Mouse (Mus musculus): Measurements from ENCODE around the gene Ptpn20. TPM values are rescaled to one million over a fixed set of nuclear protein-coding genes. Genes with fewer than 3 reads are reported as not detected.

Gene Ptpn20
- polyA plus RNA-seq (2015; fragmentation: Nextera tagmentation; extraction: Ambion mirVana): 0.03 and 0.05 TPM in 2 replicates

- no peak within 1 kb of the TSS for H3K4me3 ChIP-seq (replicated peaks)
- WGBS (ENCODE audit: insufficient replicate concordance): 54% methylated on average over 14 of the region's 14 CpGs
- no peak for ATAC-seq (ENCODE audit: insufficient read depth)
- no peaks in the 10 kb centered on the region for H3K9me3 ChIP-seq (replicated peaks)
- no peak within 1 kb of the TSS for H3K4me2 ChIP-seq
- H3K36me3 ChIP-seq (replicated peaks): no peaks in the 10 kb centered on the region
- H3K9ac ChIP-seq: no peak within 1 kb of the TSS
- no peaks in the 10 kb centered on the region for H3K4me1 ChIP-seq (replicated peaks)
- no peaks in the 10 kb centered on the region for H3K27me3 ChIP-seq
- H3K27ac ChIP-seq (replicated peaks): no peak within 1 kb of the TSS
Observed at GRCm38 (mm10) chr14:33588951-33589350, at the start of gene Ptpn20. Gene Ptpn20, plus strand, starts transcription at chr14:33589207.

- ATAC-seq (ENCODE audit: insufficient read depth): no peak
- WGBS (ENCODE audit: insufficient replicate concordance): 70% methylated on average over 7 of the region's 7 CpGs
- no peaks in the 10 kb centered on the region for H3K4me1 ChIP-seq (replicated peaks)
Observed at GRCm38 (mm10) chr14:33539559-33540167, 49.3 kb upstream of the Ptpn20 start.

GRCm38 (mm10) chr14:33545565-33546143, 43.4 kb upstream of the Ptpn20 start:
- no peak overlapping the region for H3K4me2 ChIP-seq
- no peaks in the 10 kb centered on the region for H3K9me3 ChIP-seq (replicated peaks)
- H3K27me3 ChIP-seq: no peaks in the 10 kb centered on the region
- no peak for ATAC-seq (ENCODE audit: insufficient read depth)
- no peak overlapping the region for H3K9ac ChIP-seq
- H3K4me3 ChIP-seq (replicated peaks): no peak overlapping the region
- 72% methylated on average over 8 of the region's 8 CpGs for WGBS (ENCODE audit: insufficient replicate concordance)
- no peak overlapping the region for H3K27ac ChIP-seq (replicated peaks)
- no peaks in the 10 kb centered on the region for H3K36me3 ChIP-seq (replicated peaks)
- H3K4me1 ChIP-seq (replicated peaks): no peaks in the 10 kb centered on the region

More at GRCm38 (mm10) chr14:33539559-33540167, 49.3 kb upstream of the Ptpn20 start:
- Histone ChIP-seq H3K27me3 (no peaks in the 10 kb centered on the region), H3K27ac (replicated peaks) (no peak overlapping the region), H3K36me3 (replicated peaks) (no peaks in the 10 kb centered on the region), H3K9ac (no peak overlapping the region), H3K4me2 (no peak overlapping the region), H3K9me3 (replicated peaks) (no peaks in the 10 kb centered on the region), H3K4me3 (replicated peaks) (no peak overlapping the region)

- WGBS (ENCODE audit: insufficient replicate concordance): 33% methylated on average over 3 of the region's 3 CpGs
- no peak overlapping the region for H3K9ac ChIP-seq
- H3K4me1 ChIP-seq (replicated peaks): no peaks in the 10 kb centered on the region
- H3K9me3 ChIP-seq (replicated peaks): no peaks in the 10 kb centered on the region
- no peak overlapping the region for H3K27ac ChIP-seq (replicated peaks)
- no peaks in the 10 kb centered on the region for H3K27me3 ChIP-seq
- no peak overlapping the region for H3K4me2 ChIP-seq
- H3K36me3 ChIP-seq (replicated peaks): no peaks in the 10 kb centered on the region
- no peak overlapping the region for H3K4me3 ChIP-seq (replicated peaks)
- no peak for ATAC-seq (ENCODE audit: insufficient read depth)
Observed at GRCm38 (mm10) chr14:33548650-33549049, 40.4 kb upstream of the Ptpn20 start.

- no peak for ATAC-seq (ENCODE audit: insufficient read depth)
- Histone ChIP-seq H3K9me3 (replicated peaks) (no peaks in the 10 kb centered on the region), H3K27me3 (no peaks in the 10 kb centered on the region), H3K4me2 (no peak overlapping the region), H3K9ac (no peak overlapping the region), H3K4me3 (replicated peaks) (no peak overlapping the region), H3K4me1 (replicated peaks) (no peaks in the 10 kb centered on the region), H3K36me3 (replicated peaks) (no peaks in the 10 kb centered on the region), H3K27ac (replicated peaks) (no peak overlapping the region)
- 54% methylated on average over 6 of the region's 6 CpGs for WGBS (ENCODE audit: insufficient replicate concordance)
Observed at GRCm38 (mm10) chr14:33549856-33550255, 39.2 kb upstream of the Ptpn20 start.

- Histone ChIP-seq H3K36me3 (replicated peaks) (no peaks in the 10 kb centered on the region), H3K27ac (replicated peaks) (no peak overlapping the region), H3K27me3 (no peaks in the 10 kb centered on the region), H3K9me3 (replicated peaks) (no peaks in the 10 kb centered on the region), H3K9ac (no peak overlapping the region), H3K4me2 (no peak overlapping the region), H3K4me1 (replicated peaks) (no peaks in the 10 kb centered on the region), H3K4me3 (replicated peaks) (no peak overlapping the region)
- WGBS (ENCODE audit: insufficient replicate concordance): 34% methylated on average over 6 of the region's 6 CpGs
- ATAC-seq (ENCODE audit: insufficient read depth): no peak
Observed at GRCm38 (mm10) chr14:33570737-33571136, 18.3 kb upstream of the Ptpn20 start.

- Histone ChIP-seq H3K9ac (no peak overlapping the region), H3K9me3 (replicated peaks) (no peaks in the 10 kb centered on the region), H3K27me3 (no peaks in the 10 kb centered on the region), H3K36me3 (replicated peaks) (no peaks in the 10 kb centered on the region), H3K27ac (replicated peaks) (no peak overlapping the region), H3K4me3 (replicated peaks) (no peak overlapping the region), H3K4me1 (replicated peaks) (no peaks in the 10 kb centered on the region), H3K4me2 (no peak overlapping the region)
- 45% methylated on average over 3 of the region's 3 CpGs for WGBS (ENCODE audit: insufficient replicate concordance)
- ATAC-seq (ENCODE audit: insufficient read depth): no peak
Observed at GRCm38 (mm10) chr14:33573643-33574042, 15.4 kb upstream of the Ptpn20 start.

GRCm38 (mm10) chr14:33579771-33580484, 9.1 kb upstream of the Ptpn20 start:
- no peaks in the 10 kb centered on the region for H3K9me3 ChIP-seq (replicated peaks)
- 60% methylated on average over 7 of the region's 7 CpGs for WGBS (ENCODE audit: insufficient replicate concordance)
- H3K36me3 ChIP-seq (replicated peaks): no peaks in the 10 kb centered on the region
- no peak overlapping the region for H3K4me3 ChIP-seq (replicated peaks)
- no peaks in the 10 kb centered on the region for H3K27me3 ChIP-seq
- H3K4me2 ChIP-seq: no peak overlapping the region
- no peak overlapping the region for H3K9ac ChIP-seq
- H3K27ac ChIP-seq (replicated peaks): no peak overlapping the region
- no peaks in the 10 kb centered on the region for H3K4me1 ChIP-seq (replicated peaks)
- no peak for ATAC-seq (ENCODE audit: insufficient read depth)

GRCm38 (mm10) chr14:33598376-33599130, 9.5 kb downstream of the Ptpn20 start:
- ATAC-seq (ENCODE audit: insufficient read depth): no peak
- H3K9ac ChIP-seq: no peak overlapping the region
- H3K27ac ChIP-seq (replicated peaks): no peak overlapping the region
- H3K4me3 ChIP-seq (replicated peaks): no peak overlapping the region
- no peaks in the 10 kb centered on the region for H3K9me3 ChIP-seq (replicated peaks)
- no peaks in the 10 kb centered on the region for H3K4me1 ChIP-seq (replicated peaks)
- no peaks in the 10 kb centered on the region for H3K27me3 ChIP-seq
- H3K36me3 ChIP-seq (replicated peaks): no peaks in the 10 kb centered on the region
- WGBS (ENCODE audit: insufficient replicate concordance): 72% methylated on average over 9 of the region's 9 CpGs
- no peak overlapping the region for H3K4me2 ChIP-seq

GRCm38 (mm10) chr14:33607431-33607830, 18.4 kb downstream of the Ptpn20 start:
- Histone ChIP-seq H3K4me1 (replicated peaks) (no peaks in the 10 kb centered on the region), H3K36me3 (replicated peaks) (no peaks in the 10 kb centered on the region), H3K27ac (replicated peaks) (no peak overlapping the region), H3K4me3 (replicated peaks) (no peak overlapping the region), H3K9ac (no peak overlapping the region), H3K9me3 (replicated peaks) (no peaks in the 10 kb centered on the region), H3K27me3 (no peaks in the 10 kb centered on the region), H3K4me2 (no peak overlapping the region)
- 68% methylated on average over 10 of the region's 10 CpGs for WGBS (ENCODE audit: insufficient replicate concordance)
- ATAC-seq (ENCODE audit: insufficient read depth): no peak

GRCm38 (mm10) chr14:33625036-33625435, 36.0 kb downstream of the Ptpn20 start:
- Histone ChIP-seq H3K4me1 (replicated peaks) (no peaks in the 10 kb centered on the region), H3K4me2 (no peak overlapping the region), H3K36me3 (replicated peaks) (no peaks in the 10 kb centered on the region), H3K27ac (replicated peaks) (no peak overlapping the region), H3K27me3 (no peaks in the 10 kb centered on the region), H3K9ac (no peak overlapping the region), H3K4me3 (replicated peaks) (no peak overlapping the region), H3K9me3 (replicated peaks) (no peaks in the 10 kb centered on the region)
- no peak for ATAC-seq (ENCODE audit: insufficient read depth)
- 63% methylated on average over 3 of the region's 3 CpGs for WGBS (ENCODE audit: insufficient replicate concordance)

Measured in liver, embryonic 15.5 days (tissue).